Mouse (Mus musculus): ENCODE measurements around the gene Npy. TPM values are rescaled to one million over a fixed set of nuclear protein-coding genes. Genes with fewer than 3 reads are reported as not detected.

Npy gene
- polyA plus RNA-seq, 1 experiment from 2014 or later: 2.3 TPM

DNA sequence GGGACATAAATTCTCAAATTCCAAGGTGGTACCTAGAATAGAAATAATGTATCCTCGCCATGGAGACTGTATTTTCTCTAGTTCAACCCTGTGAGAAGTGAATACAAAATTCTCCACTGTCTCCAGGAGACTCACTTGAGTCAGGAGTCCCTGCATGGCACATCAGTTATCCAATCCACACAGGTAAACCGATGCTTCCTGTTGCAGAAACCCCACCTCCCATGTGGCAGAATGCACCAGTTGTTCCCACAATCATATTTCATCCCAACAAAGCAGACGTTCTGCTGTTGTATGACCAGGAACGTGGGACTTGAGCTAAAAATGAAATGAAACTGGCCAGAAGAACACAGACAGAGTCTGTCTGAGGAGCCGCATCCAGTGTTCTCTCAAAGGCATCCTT lies 5.3 kb upstream of the Npy start:
- H3K27ac ChIP-seq (replicated peaks): no peak overlapping the region
- WGBS: 63% methylated on average over 5 of the region's 5 CpGs
- no peak overlapping the region for H3K4me2 ChIP-seq
- H3K9me3 ChIP-seq: no peaks in the 10 kb centered on the region
- H3K9ac ChIP-seq: no peak overlapping the region
- H3K36me3 ChIP-seq: no peaks in the 10 kb centered on the region
- peaks cover 5% of the 10 kb centered on the region for H3K4me1 ChIP-seq
- ATAC-seq (ENCODE audit: extremely low read depth, insufficient number of reproducible peaks, low FRiP score, low TSS enrichment): no peak
- peaks cover 53% of the 10 kb centered on the region for H3K27me3 ChIP-seq (replicated peaks)
- H3K4me3 ChIP-seq: no peak overlapping the region

DNA sequence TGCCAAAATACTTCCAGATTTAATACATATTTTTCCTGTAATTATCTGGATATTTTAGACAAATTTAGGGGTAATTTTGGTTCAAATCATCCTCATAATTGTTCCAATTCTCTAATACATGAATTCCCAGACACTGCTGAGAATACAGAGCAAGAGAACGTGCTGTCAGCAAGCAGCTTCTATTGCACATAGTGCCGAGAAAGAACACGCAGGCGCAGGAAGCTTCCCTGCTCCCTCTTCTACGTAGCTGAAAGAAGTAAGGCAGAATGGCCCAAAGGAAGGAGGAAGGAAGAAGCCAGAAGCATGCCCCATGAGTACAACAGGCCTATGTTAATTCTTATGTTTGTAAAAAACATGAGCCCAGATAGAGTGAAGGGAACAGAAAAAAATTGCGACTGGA lies 4.9 kb upstream of the Npy start:
- Histone ChIP-seq H3K4me1 (peaks cover 9% of the 10 kb centered on the region), H3K27ac (replicated peaks) (no peak overlapping the region), H3K27me3 (replicated peaks) (peaks cover 57% of the 10 kb centered on the region), H3K9ac (no peak overlapping the region), H3K4me3 (no peak overlapping the region), H3K36me3 (no peaks in the 10 kb centered on the region), H3K9me3 (no peaks in the 10 kb centered on the region), H3K4me2 (no peak overlapping the region)
- 65% methylated on average over 6 of the region's 6 CpGs for WGBS
- ATAC-seq (ENCODE audit: extremely low read depth, insufficient number of reproducible peaks, low FRiP score, low TSS enrichment): no peak

DNA sequence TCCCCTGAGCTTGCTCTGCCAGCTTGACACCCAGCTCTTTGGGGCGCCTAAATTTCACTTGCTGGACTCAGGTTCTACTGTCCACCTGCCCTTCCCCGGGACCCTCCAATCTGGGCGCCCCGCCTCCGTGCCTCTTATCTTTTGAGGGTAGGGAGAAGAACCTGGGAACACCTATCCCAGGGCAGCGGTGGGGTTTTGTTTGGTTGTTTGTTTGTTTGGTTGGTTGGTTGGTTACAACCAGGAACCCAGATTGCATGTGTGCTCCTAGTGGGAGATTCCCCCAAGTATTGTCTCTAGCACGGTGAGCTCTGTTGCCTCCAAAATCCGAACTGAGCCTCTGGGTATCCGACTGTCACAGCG lies 341 bp downstream of the Npy start:
- peak overlapping the region; percentile 73 for H3K9ac ChIP-seq
- H3K27me3 ChIP-seq (replicated peaks): peaks cover 86% of the 10 kb centered on the region
- under 1% methylated on average over 10 of the region's 10 CpGs for WGBS

DNA sequence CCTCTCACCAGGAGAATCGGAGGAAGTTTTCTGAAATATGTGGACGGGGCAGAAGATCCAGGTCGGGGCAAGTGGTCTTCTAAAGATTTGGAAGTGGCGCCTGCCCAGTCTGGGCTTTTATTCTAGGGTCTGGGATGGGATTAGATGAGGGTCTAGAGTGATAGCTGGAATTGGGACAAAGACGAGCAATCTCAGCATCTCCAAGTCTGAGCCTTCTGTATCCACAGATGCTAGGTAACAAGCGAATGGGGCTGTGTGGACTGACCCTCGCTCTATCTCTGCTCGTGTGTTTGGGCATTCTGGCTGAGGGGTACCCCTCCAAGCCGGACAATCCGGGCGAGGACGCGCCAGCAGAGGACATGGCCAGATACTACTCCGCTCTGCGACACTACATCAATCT lies 861 bp downstream of the Npy start:
- H3K27ac ChIP-seq (replicated peaks): no peak overlapping the region
- no peak overlapping the region for H3K9ac ChIP-seq
- no peak for ATAC-seq (ENCODE audit: extremely low read depth, insufficient number of reproducible peaks, low FRiP score, low TSS enrichment)
- H3K4me3 ChIP-seq: peak overlapping the region; percentile 61
- peak overlapping the region; percentile 95 for H3K4me2 ChIP-seq
- H3K9me3 ChIP-seq: no peaks in the 10 kb centered on the region
- no peaks in the 10 kb centered on the region for H3K36me3 ChIP-seq
- H3K27me3 ChIP-seq (replicated peaks): peaks cover 92% of the 10 kb centered on the region
- H3K4me1 ChIP-seq: peaks cover 14% of the 10 kb centered on the region
- WGBS: 8% methylated on average over 15 of the region's 15 CpGs

More for the DNA sequence above, 341 bp downstream of the Npy start:
- Histone ChIP-seq H3K4me2 (peak overlapping the region; percentile 95), H3K4me3 (peak overlapping the region; percentile 61), H3K27ac (replicated peaks) (no peak overlapping the region), H3K9me3 (no peaks in the 10 kb centered on the region), H3K4me1 (peaks cover 14% of the 10 kb centered on the region), H3K36me3 (no peaks in the 10 kb centered on the region)
- ATAC-seq (ENCODE audit: extremely low read depth, insufficient number of reproducible peaks, low FRiP score, low TSS enrichment): no peak

DNA sequence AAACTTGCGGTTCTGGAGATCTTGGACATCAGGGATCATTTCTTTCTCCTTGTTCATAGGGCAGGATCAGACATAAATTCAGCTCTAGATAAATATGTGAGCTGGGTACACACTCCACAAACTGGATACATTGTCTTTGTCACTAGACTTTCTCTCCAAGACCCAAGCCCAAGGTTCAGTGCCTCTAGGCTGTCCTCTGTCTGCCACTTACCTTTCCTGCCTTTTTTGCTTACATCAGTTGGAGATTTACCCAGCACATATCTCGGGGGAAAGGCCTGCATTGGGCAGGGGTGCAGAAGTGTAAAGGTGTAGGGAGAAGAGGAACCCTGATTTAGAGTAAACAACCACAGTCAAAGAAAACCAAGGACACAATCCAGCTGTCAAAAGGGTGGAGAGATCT lies 1.3 kb downstream of the Npy start:
- H3K36me3 ChIP-seq: no peaks in the 10 kb centered on the region
- no peak overlapping the region for H3K4me3 ChIP-seq
- no peak overlapping the region for H3K27ac ChIP-seq (replicated peaks)
- no peaks in the 10 kb centered on the region for H3K9me3 ChIP-seq
- no peak overlapping the region for H3K9ac ChIP-seq
- H3K4me1 ChIP-seq: peaks cover 14% of the 10 kb centered on the region
- H3K27me3 ChIP-seq (replicated peaks): peaks cover 95% of the 10 kb centered on the region
- WGBS: 14% methylated on average over 2 of the region's 2 CpGs
- no peak for ATAC-seq (ENCODE audit: extremely low read depth, insufficient number of reproducible peaks, low FRiP score, low TSS enrichment)
- no peak overlapping the region for H3K4me2 ChIP-seq

DNA sequence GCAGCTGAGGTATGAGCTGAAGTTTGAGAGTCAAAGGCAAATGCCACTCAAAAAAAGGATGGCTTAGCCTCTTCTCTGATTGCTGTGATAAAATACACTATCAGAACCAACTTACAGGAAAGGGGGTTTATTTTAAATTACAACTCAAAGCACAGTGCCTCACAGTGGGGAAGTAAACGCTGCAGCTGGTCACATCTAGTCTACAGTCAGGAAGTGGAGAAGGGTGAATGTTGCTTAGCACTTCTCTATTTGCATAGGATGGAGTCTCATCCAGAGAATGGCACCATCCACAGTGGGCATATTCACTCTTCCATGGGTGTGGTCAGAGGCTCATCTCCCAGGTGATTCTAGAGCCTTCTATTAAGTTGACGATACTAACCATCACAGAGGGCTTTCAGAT lies 9.1 kb downstream of the Npy start:
- Histone ChIP-seq H3K9ac (no peak overlapping the region), H3K4me2 (no peak overlapping the region), H3K9me3 (no peaks in the 10 kb centered on the region), H3K27me3 (replicated peaks) (peaks cover 24% of the 10 kb centered on the region), H3K4me1 (no peaks in the 10 kb centered on the region), H3K27ac (replicated peaks) (no peak overlapping the region), H3K36me3 (no peaks in the 10 kb centered on the region), H3K4me3 (no peak overlapping the region)
- no peak for ATAC-seq (ENCODE audit: extremely low read depth, insufficient number of reproducible peaks, low FRiP score, low TSS enrichment)
- 67% methylated on average over 2 of the region's 2 CpGs for WGBS

DNA sequence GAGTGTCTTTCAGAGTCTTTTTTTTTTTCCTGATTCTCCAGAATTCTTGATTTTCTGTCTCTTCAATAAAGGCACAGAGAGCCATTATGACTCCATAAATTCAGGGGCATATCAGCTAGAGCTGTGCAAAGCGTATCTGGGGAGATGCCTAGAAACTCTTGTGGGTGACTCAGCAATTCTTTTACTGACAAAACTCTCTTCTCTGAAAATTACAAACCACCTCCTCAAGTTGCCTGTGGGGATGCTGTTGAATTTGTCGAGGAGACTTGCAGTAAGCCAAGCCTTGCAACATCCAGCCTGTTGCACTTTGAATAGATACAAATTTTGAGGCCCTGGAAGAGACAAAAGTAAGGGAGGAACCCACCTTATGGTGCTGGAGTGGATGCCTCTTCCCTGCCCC lies 34.3 kb downstream of the Npy start:
- 74% methylated on average over 2 of the region's 2 CpGs for WGBS
- no peaks in the 10 kb centered on the region for H3K36me3 ChIP-seq
- H3K4me1 ChIP-seq: no peaks in the 10 kb centered on the region
- H3K9me3 ChIP-seq: no peaks in the 10 kb centered on the region
- ATAC-seq (ENCODE audit: extremely low read depth, insufficient number of reproducible peaks, low FRiP score, low TSS enrichment): no peak
- no peak overlapping the region for H3K9ac ChIP-seq
- no peak overlapping the region for H3K4me3 ChIP-seq
- H3K4me2 ChIP-seq: no peak overlapping the region
- no peaks in the 10 kb centered on the region for H3K27me3 ChIP-seq (replicated peaks)
- no peak overlapping the region for H3K27ac ChIP-seq (replicated peaks)

DNA sequence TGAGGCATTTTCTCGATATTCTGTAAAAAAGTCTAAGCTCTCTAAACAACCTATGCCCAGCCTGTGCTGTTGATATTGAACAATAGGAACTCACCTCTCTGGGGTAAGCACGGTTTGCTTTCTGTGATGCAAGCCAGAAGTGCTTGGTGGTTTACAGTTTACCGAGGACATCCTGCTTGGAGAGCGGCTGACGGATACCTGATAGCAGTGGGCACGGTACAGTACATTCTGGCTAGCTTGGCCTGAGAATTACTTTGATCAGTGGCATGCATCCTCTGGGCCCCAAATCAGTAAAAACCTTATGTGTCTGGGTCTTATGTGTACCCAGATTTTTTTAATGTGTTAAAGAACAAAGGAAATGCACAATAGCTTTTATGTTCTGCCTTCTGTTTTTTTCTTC lies 45.1 kb downstream of the Npy start:
- H3K36me3 ChIP-seq: no peaks in the 10 kb centered on the region
- no peaks in the 10 kb centered on the region for H3K27me3 ChIP-seq (replicated peaks)
- no peak for ATAC-seq (ENCODE audit: extremely low read depth, insufficient number of reproducible peaks, low FRiP score, low TSS enrichment)
- H3K27ac ChIP-seq (replicated peaks): no peak overlapping the region
- H3K4me1 ChIP-seq: no peaks in the 10 kb centered on the region
- no peak overlapping the region for H3K9ac ChIP-seq
- H3K9me3 ChIP-seq: no peaks in the 10 kb centered on the region
- 58% methylated on average over 6 of the region's 6 CpGs for WGBS
- H3K4me3 ChIP-seq: no peak overlapping the region
- no peak overlapping the region for H3K4me2 ChIP-seq

DNA sequence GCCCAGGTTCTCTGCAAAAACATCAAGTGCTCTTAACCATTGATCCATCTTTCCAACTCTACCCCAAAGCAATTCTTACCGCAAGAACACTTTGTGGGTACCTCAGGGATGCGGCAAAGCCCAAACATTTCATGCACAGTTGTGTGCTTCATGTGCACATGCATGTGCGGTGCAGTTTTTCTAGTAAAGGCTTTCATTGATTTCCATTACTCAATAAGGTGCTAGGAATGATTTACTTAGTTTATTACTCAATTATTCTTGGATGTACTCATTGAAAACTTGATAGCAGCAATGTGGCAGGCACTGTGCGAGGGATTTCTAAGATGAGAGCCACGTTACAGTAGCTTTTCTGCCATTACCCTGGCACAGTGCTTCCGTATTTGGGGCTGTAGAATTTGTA lies 48.6 kb downstream of the Npy start:
- no peak overlapping the region for H3K4me3 ChIP-seq
- no peaks in the 10 kb centered on the region for H3K9me3 ChIP-seq
- no peaks in the 10 kb centered on the region for H3K27me3 ChIP-seq (replicated peaks)
- H3K36me3 ChIP-seq: no peaks in the 10 kb centered on the region
- no peak overlapping the region for H3K9ac ChIP-seq
- no peaks in the 10 kb centered on the region for H3K4me1 ChIP-seq
- 85% methylated on average over 6 of the region's 6 CpGs for WGBS
- ATAC-seq (ENCODE audit: extremely low read depth, insufficient number of reproducible peaks, low FRiP score, low TSS enrichment): no peak
- H3K27ac ChIP-seq (replicated peaks): no peak overlapping the region
- no peak overlapping the region for H3K4me2 ChIP-seq

DNA sequence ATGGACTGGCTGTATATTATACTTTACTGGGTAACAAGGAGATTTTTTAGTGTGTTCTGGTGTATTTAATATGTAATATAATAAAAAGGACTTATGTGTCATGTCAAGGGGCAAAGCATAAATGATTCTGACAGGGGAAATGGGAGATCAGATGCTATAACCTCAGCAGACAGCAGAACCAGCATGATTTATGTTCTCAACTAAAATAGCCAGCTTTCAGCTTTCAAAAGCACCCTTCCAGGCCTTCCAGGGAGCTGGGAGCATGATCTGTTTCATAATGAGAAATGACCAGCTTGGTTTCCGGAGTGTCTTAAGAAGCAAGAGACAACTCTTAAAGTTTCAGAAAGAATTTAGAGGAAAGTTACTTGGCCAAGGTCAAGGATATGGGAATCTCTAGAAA lies 51.0 kb downstream of the Npy start:
- no peak overlapping the region for H3K4me3 ChIP-seq
- no peaks in the 10 kb centered on the region for H3K36me3 ChIP-seq
- ATAC-seq (ENCODE audit: extremely low read depth, insufficient number of reproducible peaks, low FRiP score, low TSS enrichment): no peak
- no peak overlapping the region for H3K4me2 ChIP-seq
- no peak overlapping the region for H3K27ac ChIP-seq (replicated peaks)
- peaks cover under 1% of the 10 kb centered on the region; the same call in 1 of the 2 replicates for H3K27me3 ChIP-seq (replicated peaks)
- 74% methylated on average over 1 of the region's 1 CpGs for WGBS
- H3K9me3 ChIP-seq: no peaks in the 10 kb centered on the region
- no peak overlapping the region for H3K9ac ChIP-seq
- no peaks in the 10 kb centered on the region for H3K4me1 ChIP-seq

DNA sequence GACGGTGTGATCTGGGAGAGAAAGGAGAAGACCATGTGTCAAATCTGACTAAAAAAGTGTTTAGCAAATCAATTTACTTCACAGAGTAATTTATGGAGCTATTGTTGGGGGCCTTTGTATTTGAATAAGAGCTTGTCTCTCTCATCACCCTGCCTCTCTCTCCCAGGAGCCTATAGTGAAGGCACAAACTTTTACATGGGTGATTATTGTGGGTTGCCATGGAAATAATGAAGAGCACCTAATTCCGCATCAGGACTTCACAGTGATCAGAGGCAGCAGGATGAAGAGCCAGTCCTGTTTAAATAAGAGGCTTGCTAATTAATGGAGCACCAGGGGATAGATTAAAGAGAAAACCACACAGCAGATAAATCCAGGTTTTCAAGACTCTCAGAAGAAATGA lies 52.6 kb downstream of the Npy start:
- H3K27ac ChIP-seq (replicated peaks): no peak overlapping the region
- H3K4me2 ChIP-seq: no peak overlapping the region
- H3K9ac ChIP-seq: no peak overlapping the region
- no peaks in the 10 kb centered on the region for H3K36me3 ChIP-seq
- H3K4me1 ChIP-seq: no peaks in the 10 kb centered on the region
- no peak overlapping the region for H3K4me3 ChIP-seq
- peaks cover 3% of the 10 kb centered on the region; the same call in 1 of the 2 replicates for H3K27me3 ChIP-seq (replicated peaks)
- no peaks in the 10 kb centered on the region for H3K9me3 ChIP-seq
- 74% methylated on average over 2 of the region's 2 CpGs for WGBS
- ATAC-seq (ENCODE audit: extremely low read depth, insufficient number of reproducible peaks, low FRiP score, low TSS enrichment): no peak

DNA sequence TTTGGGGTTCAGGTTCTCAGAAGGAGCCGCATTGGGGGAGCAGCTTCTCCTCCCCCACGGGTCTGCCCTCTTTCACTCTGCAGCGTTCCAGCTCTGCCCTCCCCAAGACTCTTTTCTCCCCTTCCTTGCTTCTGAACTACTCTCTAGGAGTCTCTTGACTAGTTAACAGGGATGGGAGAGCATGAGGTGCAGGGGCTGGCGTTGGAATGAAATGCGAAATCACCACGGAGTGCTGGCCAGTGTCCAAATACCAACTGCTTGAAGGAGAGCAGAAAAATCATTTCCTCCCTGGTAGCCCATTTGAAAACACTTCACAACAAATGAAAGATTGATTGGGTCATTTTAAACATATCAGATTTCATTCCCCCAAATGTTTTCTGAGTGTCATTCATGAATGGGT lies 53.3 kb downstream of the Npy start:
- peaks cover 3% of the 10 kb centered on the region; the same call in 1 of the 2 replicates for H3K27me3 ChIP-seq (replicated peaks)
- no peak overlapping the region for H3K27ac ChIP-seq (replicated peaks)
- H3K4me2 ChIP-seq: no peak overlapping the region
- H3K4me3 ChIP-seq: no peak overlapping the region
- ATAC-seq (ENCODE audit: extremely low read depth, insufficient number of reproducible peaks, low FRiP score, low TSS enrichment): no peak
- H3K9ac ChIP-seq: no peak overlapping the region
- no peaks in the 10 kb centered on the region for H3K9me3 ChIP-seq
- H3K4me1 ChIP-seq: no peaks in the 10 kb centered on the region
- WGBS: 53% methylated on average over 6 of the region's 6 CpGs
- no peaks in the 10 kb centered on the region for H3K36me3 ChIP-seq

All from heart, embryonic 13.5 days (tissue).